Mouse (Mus musculus): ENCODE results near the gene Phospho1.
"Not testable (repeated sequence)": the region's sequence is repeated elsewhere in the genome, so short reads cannot be mapped to it uniquely, and the experiment has no call there.

Gene Phospho1

GRCm38 (mm10) chr11:95859468-95859855, 35.2 kb downstream of the Phospho1 start:
- no peak for DNase-seq (ENCODE audit: low read depth, low spot score)

- no peak for DNase-seq (ENCODE audit: low read depth, low spot score)
Measured at GRCm38 (mm10) chr11:95860071-95860490, 35.8 kb downstream of the Phospho1 start.

DNA sequence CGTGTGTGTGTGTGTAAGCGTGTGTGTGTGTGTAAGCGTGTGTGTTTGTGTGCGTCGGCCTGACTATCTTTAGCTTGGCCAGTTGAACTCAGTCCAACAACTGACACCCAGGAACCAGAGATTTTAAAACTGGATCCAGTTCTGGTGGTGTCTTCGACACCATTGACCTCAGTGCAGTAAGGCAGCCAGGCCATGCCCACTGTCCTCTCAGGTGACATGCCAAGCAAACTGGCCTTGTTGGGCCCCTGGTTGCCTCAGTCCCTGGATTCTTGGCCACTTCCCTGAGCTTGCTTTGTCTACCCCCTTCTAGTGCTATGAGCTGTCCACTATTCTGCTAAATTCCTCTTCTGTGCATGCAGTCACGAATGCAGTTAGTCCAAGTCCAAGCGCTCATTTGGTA, 37.1 kb downstream of the Phospho1 start:
- no peak for DNase-seq (ENCODE audit: low read depth, low spot score)

GRCm38 (mm10) chr11:95869442-95869841, 45.1 kb downstream of the Phospho1 start:
- DNase-seq (ENCODE audit: low read depth, low spot score): no peak

DNA sequence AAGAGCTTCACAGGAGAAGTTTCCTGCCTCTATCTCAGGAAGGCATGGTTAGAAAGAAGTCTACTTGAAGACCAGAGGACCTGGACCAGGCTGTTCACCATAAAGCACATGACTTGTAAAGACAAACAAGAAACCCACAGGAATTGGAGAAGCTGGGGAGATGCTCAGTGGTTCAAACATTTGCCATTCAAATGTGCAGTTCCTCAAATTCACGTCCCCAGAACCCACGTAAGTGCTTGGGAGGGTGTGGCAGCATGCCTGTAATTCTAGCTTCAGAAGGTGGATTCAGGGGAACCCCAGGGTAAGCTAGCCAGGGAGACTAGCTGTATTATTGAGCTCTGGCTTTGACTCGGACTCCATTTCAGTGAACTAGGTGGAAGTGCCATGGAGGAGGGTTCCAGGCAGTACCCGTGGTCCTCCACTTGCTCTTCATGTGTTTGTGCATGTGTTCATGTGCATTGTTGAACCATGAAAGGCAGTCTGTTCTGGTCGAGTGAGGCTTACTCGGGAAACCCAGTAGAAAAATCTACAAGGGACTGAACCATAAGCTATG, 45.7 kb downstream of the Phospho1 start:
- no peak for DNase-seq (ENCODE audit: low read depth, low spot score)

- DNase-seq (ENCODE audit: low read depth, low spot score): no peak
Measured at GRCm38 (mm10) chr11:95875804-95876203, 51.5 kb downstream of the Phospho1 start.

GRCm38 (mm10) chr11:95876296-95876695, 52.0 kb downstream of the Phospho1 start:
- DNase-seq (ENCODE audit: low read depth, low spot score): no peak

DNA sequence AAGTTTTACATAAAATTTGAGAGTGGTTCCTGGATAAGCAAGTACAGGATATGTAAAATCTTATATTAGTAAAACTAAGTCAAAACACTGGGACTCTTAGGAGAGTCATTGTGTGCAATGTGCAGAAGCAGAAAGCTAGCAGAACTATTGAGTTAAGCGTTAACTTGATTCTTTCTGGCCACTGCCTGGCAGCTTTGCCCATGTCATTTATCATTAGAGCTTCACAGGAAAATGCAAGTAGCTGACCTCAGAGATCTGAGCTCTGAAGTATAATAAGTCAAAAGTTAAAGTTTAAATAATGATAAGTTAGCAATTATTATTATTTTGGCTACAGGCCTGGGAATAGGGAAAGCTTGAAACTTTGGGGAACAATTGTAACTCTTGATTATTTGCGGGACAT, 55.6 kb downstream of the Phospho1 start:
- not testable (repeated sequence) for DNase-seq (ENCODE audit: low read depth, low spot score)

Data from retina, adult 2 months (tissue).